Mouse (Mus musculus) heart, adult 2 months (tissue): ENCODE measurements at regions not wholly inside any gene's neighbourhood (a gene's known extent, or its start where the extent isn't known, plus 50 kb on each side); places are given as distances from the start of the nearest gene placed in this dataset.

Source experiments
- DNase-seq, 2 experiments: peaks; one replicate each; pipeline ENCODE4 v3.0.0; 2021
- H3K27ac ChIP-seq: fragments of 200-600 bp; 2 replicates; pipeline ENCODE4 v1.8.1; 2022
- H3K27me3 ChIP-seq: fragments of 200-500 bp; 2 replicates; pipeline ENCODE4 v1.6.1; 2012; ENCODE audit warnings: mild to moderate bottlenecking, low read length, inconsistent platforms, mixed read lengths; ENCODE audit not compliant: control insufficient read depth, insufficient read depth
- H3K36me3 ChIP-seq: fragments of 200-500 bp; 2 replicates; pipeline ENCODE4 v1.6.1; 2012; ENCODE audit warnings: low read length, inconsistent platforms; ENCODE audit not compliant: control insufficient read depth, insufficient read depth
- H3K4me1 ChIP-seq: fragments of 200-500 bp; 2 replicates; pipeline ENCODE4 v1.6.1; 2011; ENCODE audit warnings: low read length; ENCODE audit not compliant: control insufficient read depth, insufficient read depth
- H3K4me3 ChIP-seq: fragments of 200-600 bp; 2 replicates; pipeline ENCODE4 v1.8.1; 2022
- H3K79me2 ChIP-seq: fragments of 200-500 bp; replicated peaks from 2 replicates; pipeline ENCODE4 v1.6.1; 2012; ENCODE audit warnings: mild to moderate bottlenecking, inconsistent platforms, low read length, moderate library complexity, mixed read lengths; ENCODE audit not compliant: control insufficient read depth, insufficient read depth
- H3K9ac ChIP-seq: fragments of 200-500 bp; 2 replicates; pipeline ENCODE4 v1.6.1; 2012; ENCODE audit warnings: low read depth, mild to moderate bottlenecking, control low read depth, inconsistent platforms, low read length, mixed read lengths
- CTCF ChIP-seq: fragments of 200-600 bp; IDR thresholded peaks from 2 replicates; pipeline ENCODE4 v1.8.1; 2022; ENCODE audit warnings: antibody characterized with exemption, mild to moderate bottlenecking, moderate library complexity
- EP300 ChIP-seq: fragments of 200-500 bp; IDR thresholded peaks from 2 replicates; pipeline ENCODE4 v1.6.1; 2011; ENCODE audit warnings: low read depth, low read length, control low read depth; ENCODE audit not compliant: insufficient read depth
- POLR2A ChIP-seq: fragments of 200-500 bp; IDR thresholded peaks from 2 replicates; pipeline ENCODE4 v1.6.1; 2011; ENCODE audit warnings: mild to moderate bottlenecking, low read depth, low read length, control low read depth; ENCODE audit not compliant: insufficient read depth
- WGBS: fragments of 180-500 bp; shearing (Covaris S2); methylation state at CpG from one replicate; pipeline ENCODE4 v1.1.7; 2018; 5-methylcytosine and 5-hydroxymethylcytosine counted together
- intact Hi-C: fragments of 180-260 bp; cut with DNase I; formaldehyde crosslinking; loops from one replicate; pipeline ENCODE4 v1.15.1; 2025

GRCm38 (mm10) chr6:95769808-95770207, 51.2 kb upstream of the Suclg2 start:
- no peak for DNase-seq
- 67% methylated on average over 3 of the region's 3 CpGs for WGBS
- no peaks in the 10 kb centered on the region for H3K79me2 ChIP-seq
- no peaks in the 10 kb centered on the region for H3K27me3 ChIP-seq
- H3K9ac ChIP-seq, result no peak overlapping the region
- intact Hi-C loops, result no loop called here
- no peaks in the 10 kb centered on the region for H3K36me3 ChIP-seq
- TF ChIP-seq EP300 (no peak), CTCF (no peak), POLR2A (no peak)
- H3K27ac ChIP-seq, result no peak overlapping the region
- no peak overlapping the region for H3K4me3 ChIP-seq
- H3K4me1 ChIP-seq, result no peaks in the 10 kb centered on the region

GRCm38 (mm10) chr6:95801651-95802050, 83.1 kb upstream of the Suclg2 start:
- intact Hi-C loops, result no loop called here

GRCm38 (mm10) chr6:95841502-95841901, 122.9 kb upstream of the Suclg2 start:
- DNase-seq, result no peak
- no peak overlapping the region for H3K4me3 ChIP-seq
- H3K9ac ChIP-seq, result no peak overlapping the region
- intact Hi-C loops, result no loop called here
- no peaks in the 10 kb centered on the region for H3K27me3 ChIP-seq
- TF ChIP-seq CTCF (no peak), EP300 (no peak)
- H3K4me1 ChIP-seq, result no peaks in the 10 kb centered on the region
- H3K79me2 ChIP-seq, result no peaks in the 10 kb centered on the region
- no peak overlapping the region for H3K27ac ChIP-seq
- no peaks in the 10 kb centered on the region for H3K36me3 ChIP-seq
- WGBS, result 82% methylated on average over 3 of the region's 3 CpGs

More at GRCm38 (mm10) chr6:95801651-95802050, 83.1 kb upstream of the Suclg2 start:
- Histone ChIP-seq H3K27ac (no peak overlapping the region), H3K4me1 (no peaks in the 10 kb centered on the region), H3K27me3 (no peaks in the 10 kb centered on the region; the same call in 1 of the 2 replicates), H3K4me3 (no peak overlapping the region), H3K36me3 (no peaks in the 10 kb centered on the region), H3K79me2 (no peaks in the 10 kb centered on the region), H3K9ac (no peak overlapping the region)
- no peak for TF ChIP-seq CTCF
- no peak for TF ChIP-seq POLR2A
- TF ChIP-seq EP300, result no peak
- DNase-seq, result no peak
- 58% methylated on average over 6 of the region's 6 CpGs for WGBS

GRCm38 (mm10) chr6:95846536-95846935, 127.9 kb upstream of the Suclg2 start:
- H3K27me3 ChIP-seq, result no peaks in the 10 kb centered on the region
- no peak overlapping the region for H3K27ac ChIP-seq
- H3K4me3 ChIP-seq, result no peak overlapping the region
- no peaks in the 10 kb centered on the region for H3K4me1 ChIP-seq
- TF ChIP-seq CTCF (no peak), POLR2A (no peak), EP300 (no peak)
- intact Hi-C loops, result no loop called here
- no peaks in the 10 kb centered on the region for H3K79me2 ChIP-seq
- no peaks in the 10 kb centered on the region for H3K36me3 ChIP-seq
- no peak for DNase-seq
- 23% methylated on average over 1 of the region's 1 CpGs for WGBS
- H3K9ac ChIP-seq, result no peak overlapping the region

GRCm38 (mm10) chr6:95875463-95875862, 156.9 kb upstream of the Suclg2 start:
- WGBS, result 51% methylated on average over 6 of the region's 6 CpGs
- no peak overlapping the region for H3K27ac ChIP-seq
- DNase-seq, result no peak
- H3K4me1 ChIP-seq, result no peaks in the 10 kb centered on the region
- H3K36me3 ChIP-seq, result no peaks in the 10 kb centered on the region
- intact Hi-C loops, result no loop called here
- no peaks in the 10 kb centered on the region for H3K27me3 ChIP-seq
- no peaks in the 10 kb centered on the region for H3K79me2 ChIP-seq
- TF ChIP-seq POLR2A (no peak), EP300 (no peak), CTCF (no peak)
- H3K9ac ChIP-seq, result no peak overlapping the region
- H3K4me3 ChIP-seq, result no peak overlapping the region

GRCm38 (mm10) chr6:95876320-95876719, 157.7 kb upstream of the Suclg2 start:
- Histone ChIP-seq H3K27me3 (no peaks in the 10 kb centered on the region), H3K4me1 (no peaks in the 10 kb centered on the region), H3K36me3 (no peaks in the 10 kb centered on the region), H3K4me3 (no peak overlapping the region), H3K27ac (no peak overlapping the region), H3K79me2 (no peaks in the 10 kb centered on the region), H3K9ac (no peak overlapping the region)
- DNase-seq, result no peak
- intact Hi-C loops, result no loop called here
- WGBS, result 65% methylated on average over 2 of the region's 2 CpGs
- TF ChIP-seq POLR2A (no peak), CTCF (no peak), EP300 (no peak)
